Mouse (Mus musculus) left cerebral cortex, adult 6 months (tissue): ENCODE results near the gene Gli2. TPM values are rescaled to one million over a fixed set of nuclear protein-coding genes. Genes with fewer than 3 reads are reported as not detected.

Experiments used
- long read RNA-seq, 2 experiments: library from polyadenylated mRNA; unstranded; transcript quantifications; one replicate each; pipeline ENCODE4 v2.0.0; 2019 to 2020
- polyA plus RNA-seq: library from polyadenylated mRNA; unstranded; fragments of <200 nt; fragmentation: Nextera tagmentation; gene quantifications from 2 replicates; pipeline ENCODE4 v1.2.3, GENCODE M21; 2021

Gli2 gene
- polyA plus RNA-seq = 0.88 and 2.6 TPM in 2 replicates
- long read RNA-seq, experiment 1, partial matches to known transcripts = 0 of 5 reads
- long read RNA-seq, experiment 1, other reads (novel, unspliced or antisense) = 5 of 5 reads
- long read RNA-seq, experiment 2, partial matches to known transcripts = 0 of 2 reads
- long read RNA-seq, experiment 2, other reads (novel, unspliced or antisense) = 2 of 2 reads

DNA sequence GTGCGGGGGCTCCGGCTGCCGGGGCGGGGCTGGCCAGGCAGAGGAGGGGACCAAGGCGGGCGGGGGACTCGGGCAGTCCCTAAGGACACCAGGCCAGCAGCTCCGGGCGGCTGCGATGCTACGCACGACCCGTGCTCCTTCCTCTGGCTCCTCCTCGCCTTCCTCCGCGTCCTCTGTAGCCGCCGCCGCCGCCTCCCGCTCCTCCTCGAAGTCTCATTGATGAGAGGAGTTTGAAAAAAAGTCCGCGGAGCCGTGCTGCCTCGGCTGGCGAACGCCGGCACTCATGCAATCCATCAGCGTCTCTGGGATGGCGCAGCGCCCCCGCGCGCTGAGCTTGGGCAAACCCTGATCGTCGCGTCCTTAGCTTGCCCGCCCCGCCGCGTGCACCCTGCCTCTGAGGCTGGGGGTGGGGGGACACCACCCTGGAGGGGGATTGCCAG is at the start of gene Gli2:
Gli2 (minus strand) TSS at position 218 of the 440 bp plus-strand sequence.

